Mouse (Mus musculus): ENCODE measurements around the gene Fbxo34.

The Fbxo34 gene

DNA sequence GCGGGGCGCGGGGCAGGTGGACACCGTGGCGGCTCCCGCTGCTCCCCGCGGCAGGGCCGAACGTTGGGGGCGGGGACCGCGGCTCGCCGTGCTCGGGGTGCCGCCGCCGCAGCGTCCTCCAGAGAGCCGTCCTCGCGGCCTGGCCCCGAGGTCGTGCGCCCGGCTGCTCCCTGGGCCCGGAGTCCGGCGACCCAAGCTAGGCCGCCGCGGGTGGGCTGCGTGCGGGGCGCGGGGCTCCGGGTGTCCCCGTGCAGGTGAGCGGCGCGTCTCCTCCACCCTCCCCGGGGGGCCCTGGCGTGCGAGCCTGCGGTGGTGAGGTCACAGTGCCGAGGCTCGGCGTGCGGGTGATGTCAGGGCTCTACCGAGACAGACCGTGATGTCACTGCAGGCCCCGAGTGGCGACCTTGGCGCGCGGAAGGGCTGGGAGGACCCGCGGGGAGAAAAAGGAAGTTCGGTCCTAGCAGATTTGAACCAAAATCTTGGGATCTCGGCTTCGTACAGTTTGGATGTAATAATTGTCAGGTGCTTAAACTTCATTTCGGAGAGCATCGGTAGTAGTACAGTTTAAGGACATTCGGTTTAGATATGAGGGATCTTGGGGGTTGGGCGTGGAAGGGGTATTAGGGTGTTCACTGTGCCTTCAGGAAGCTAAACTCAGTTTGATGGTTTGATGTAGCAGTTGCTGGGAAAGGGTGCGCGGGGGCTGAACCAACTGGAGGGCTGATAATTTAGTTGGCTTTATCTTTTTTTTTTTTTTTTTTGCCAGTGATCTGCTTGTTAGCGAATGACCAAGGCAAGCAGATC lies 22.7 kb downstream of the Fbxo34 start:
- peak; percentile 27 for DNase-seq (ENCODE audit: low read depth, low spot score)

DNA sequence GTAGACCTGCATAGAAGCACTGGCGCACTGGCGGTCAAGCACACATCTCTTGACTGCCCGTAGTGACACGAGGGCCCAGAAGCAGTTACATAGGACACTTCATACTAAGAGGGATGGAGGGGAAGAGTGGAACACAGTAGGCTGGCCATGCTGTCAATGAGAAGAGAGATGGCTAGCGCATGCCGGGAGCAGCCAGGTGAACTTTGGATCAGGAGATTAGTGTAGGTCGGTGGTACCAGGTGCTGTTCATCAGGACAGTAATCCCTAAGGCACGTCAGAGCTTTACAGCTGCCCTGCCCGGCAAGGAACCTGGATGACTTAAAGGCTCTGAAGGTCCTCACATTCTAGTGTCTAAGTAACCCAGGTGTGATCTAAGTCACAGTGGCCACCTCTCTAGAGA lies 23.7 kb downstream of the Fbxo34 start:
- DNase-seq (ENCODE audit: low read depth, low spot score), result no peak

DNA sequence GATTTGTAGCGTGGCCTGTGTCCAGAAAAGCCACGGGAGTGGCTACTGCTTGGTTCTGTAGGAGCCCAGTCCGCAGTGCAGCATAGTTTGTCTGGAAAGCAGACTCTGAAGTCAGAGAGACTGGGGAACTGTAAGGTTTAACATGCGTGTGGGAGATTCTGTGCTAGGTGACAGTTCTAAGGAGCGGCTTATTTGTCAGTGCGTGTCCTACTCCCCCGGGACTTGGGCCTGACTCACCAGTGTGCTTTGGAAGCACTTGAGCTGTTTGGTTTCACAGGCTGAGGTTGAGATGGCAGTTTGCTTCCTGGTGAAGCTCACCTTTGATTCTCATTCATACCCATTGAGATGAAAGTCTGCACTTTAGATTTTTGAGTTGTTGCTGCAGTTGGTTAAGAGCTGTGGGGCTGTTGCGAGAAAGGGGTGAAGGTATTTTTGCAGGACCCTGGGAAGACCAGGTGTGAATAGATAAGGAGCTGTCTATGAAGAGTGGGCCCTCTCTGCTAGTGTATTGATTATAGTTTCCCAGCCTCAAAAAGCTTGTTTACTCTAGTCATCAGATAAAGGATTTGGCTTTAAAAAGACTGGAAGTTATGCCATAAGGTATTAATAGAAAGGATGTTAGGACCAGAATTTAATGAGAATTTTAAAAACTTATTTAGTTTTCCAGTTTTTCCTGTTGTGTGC lies 24.5 kb downstream of the Fbxo34 start:
- DNase-seq (ENCODE audit: low read depth, low spot score), result peak; percentile 51

DNA sequence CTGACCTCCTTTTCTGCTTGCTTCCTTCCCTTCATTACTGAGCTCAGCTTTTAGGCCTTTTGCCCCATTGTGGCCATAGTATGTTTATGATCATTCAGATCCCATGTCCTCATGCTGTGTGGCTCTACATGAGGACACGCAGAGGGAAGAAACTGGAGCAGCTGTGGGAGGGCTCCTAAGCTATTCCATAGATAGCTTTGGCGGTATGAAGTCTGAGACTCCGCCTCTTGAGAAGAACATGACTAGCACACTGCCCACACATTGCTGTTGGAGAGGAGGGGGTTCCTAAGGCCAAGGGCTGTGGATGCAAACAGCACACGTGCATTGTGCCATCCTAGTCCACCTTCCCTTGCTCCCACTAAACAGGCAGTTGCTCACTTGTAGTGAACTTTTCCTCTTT lies 26.0 kb downstream of the Fbxo34 start:
- no peak for DNase-seq (ENCODE audit: low read depth, low spot score)

DNA sequence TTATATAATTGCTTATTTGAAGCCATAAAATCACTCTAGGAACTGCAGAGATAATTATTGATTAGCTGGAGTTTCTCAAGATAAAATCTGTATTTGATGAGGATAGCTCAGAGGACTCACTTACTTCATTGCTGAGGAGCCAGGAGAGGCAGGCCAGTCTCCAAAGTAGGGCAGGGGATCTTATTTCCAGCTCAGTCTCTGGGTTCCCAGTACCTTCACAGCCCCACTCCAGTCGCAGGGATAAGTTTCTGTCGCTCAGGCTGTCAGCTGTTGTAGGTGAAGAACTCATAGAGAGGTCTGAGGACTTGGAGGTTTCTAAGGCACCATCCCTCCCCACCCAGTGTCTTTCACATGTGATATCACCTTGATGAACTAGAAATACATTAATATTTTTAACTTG lies 27.5 kb downstream of the Fbxo34 start:
- no peak for DNase-seq (ENCODE audit: low read depth, low spot score)

DNA sequence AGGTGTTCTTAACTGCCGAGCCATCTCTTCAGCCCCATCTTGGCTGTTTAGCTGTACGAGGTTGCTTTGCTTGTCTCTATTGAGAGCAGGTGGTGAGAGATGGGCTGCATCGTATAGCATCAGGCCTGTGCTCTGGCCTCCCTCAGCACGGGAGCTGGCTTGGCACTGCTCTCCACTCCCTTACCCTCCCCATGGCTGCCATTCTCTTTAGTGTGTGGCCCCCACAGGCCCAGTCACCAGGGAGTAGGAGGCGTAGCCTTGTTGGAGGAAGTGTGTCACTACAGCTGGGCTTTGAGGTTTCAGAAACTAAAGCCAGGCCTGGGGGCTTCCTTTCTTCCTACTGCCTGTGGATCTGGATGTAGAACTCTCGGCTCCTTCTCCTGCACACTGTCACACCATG lies 32.0 kb downstream of the Fbxo34 start:
- no peak for DNase-seq (ENCODE audit: low read depth, low spot score)

DNA sequence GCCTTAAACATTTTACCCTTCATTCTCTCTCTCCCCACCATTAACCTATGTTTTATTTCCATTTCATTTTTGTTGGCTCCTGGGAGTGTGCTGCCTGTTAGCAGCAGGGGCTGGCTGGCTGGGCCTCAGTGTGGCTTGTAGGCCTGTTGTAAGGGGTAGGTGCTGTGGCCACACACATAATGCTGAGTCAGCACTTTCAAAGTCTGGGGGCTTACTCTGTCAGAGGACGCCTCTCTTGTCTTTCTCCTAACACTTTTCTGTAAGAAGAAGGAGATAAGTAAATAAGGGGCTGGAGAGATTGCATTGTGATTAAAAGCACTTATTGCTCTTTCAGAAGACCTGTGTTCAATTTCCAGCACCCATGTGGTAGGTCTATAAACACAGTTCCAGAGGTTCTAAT lies 32.9 kb downstream of the Fbxo34 start:
- DNase-seq (ENCODE audit: low read depth, low spot score), result no peak

DNA sequence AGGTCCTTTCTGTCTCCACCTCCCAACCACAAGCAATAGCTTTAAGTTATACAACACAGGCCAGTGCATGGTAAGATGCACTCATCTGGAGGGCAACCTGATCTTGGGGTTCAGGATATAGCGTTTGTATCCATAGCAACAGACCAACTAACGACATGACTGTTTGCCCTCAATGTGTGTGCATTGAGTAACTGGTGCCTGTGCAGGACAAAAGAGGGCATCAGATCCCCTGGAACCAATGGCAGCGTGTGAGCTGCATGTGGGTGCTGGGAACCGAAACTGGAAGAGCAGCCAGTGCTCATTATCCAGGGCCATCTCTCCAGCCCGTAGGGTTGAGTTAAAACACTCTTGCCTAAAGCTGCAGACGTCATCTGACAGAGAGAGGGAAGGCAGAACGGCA lies 38.5 kb downstream of the Fbxo34 start:
- DNase-seq (ENCODE audit: low read depth, low spot score), result no peak

DNA sequence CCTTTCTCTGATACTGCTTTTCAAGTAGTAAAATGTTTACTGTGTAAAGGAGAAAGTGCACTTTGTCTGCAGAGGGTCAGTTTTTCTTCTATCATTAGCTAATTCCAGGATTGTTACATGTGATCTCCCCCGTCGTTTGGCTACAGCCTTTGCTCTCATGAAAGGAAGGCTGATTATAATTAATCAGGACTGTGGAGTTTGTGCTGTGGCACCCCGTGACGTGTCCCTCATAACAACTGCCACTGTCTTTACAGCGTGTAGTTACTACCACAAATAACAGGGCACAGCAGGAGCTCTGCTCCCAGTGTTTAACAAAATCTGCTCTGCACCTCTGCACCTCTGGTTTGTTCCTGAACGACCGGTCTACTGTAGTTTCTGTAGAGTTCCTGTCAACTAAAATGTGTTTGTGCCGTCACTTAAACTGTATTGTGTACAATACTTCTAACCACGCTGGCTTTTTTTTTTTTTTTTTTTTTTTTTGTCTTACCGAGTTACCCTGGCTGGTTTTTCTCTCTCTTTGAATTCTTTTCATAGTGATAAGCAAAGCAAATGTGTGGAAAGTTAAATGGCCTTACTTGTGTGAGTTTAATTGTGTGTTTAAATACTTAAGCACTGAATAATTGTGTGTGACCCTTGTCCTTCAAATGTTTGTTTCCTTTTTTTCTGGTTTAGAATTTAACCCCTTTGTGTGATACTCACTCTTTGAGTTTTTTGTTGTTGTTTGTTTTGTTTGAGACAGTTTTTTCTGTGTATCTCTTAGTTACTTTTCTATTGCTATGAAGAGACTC lies 39.3 kb downstream of the Fbxo34 start:
- DNase-seq (ENCODE audit: low read depth, low spot score), result no peak

DNA sequence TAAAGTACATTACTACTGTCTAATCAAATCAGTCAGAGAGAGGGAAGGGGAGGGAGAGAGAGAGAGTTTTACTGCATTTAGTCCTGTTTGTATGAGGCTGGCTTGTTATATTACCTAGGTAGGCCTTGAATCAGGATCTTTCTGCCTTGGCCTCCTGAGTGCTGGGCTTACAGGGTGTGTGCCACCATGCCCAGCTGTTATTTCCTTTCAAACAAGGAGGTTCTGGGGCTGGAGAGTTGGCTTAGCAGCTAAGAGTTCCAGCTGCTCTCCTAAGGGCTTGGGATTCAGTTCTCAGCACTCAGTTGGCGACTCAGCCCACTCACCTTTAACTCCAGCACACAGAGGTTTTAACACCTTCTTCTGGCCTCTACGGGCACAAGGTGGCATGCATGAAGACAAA lies 40.5 kb downstream of the Fbxo34 start:
- DNase-seq (ENCODE audit: low read depth, low spot score), result no peak

DNA sequence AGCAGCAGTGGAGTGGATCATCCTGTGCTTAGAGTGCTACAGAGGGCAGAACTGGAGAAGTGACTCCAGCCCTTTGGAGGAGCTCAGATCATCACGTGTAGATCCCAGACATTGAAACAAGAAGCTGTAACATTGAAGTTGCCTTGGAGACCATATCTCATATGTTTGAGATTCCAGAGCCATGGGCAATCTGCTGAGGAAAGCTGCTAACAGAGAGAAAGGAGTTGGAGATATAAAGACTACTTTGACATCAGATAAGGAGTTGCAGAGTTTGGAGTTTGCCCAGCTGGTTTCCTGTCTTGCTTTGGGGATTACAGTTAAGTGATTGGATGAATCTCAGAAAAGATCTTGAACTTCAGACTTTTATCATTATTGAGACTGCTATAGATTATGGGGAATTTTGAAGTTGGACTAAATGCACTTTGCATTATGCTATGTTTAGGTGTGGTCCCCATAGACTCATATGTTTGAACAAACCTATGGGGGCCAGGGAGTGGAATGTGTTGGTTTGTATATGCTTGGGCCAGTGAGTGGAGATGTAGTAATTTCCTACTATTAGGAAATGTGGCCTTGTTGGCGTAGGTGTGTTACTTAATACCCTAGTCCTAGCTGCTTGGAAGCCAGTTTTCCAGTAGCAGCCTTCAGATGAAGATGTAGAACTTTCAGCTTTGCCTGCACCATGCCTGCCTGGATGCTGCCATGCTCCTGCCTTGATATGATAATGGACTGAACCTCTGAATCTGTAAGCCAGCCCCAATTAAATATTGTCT lies 43.6 kb downstream of the Fbxo34 start:
- no peak for DNase-seq (ENCODE audit: low read depth, low spot score)

DNA sequence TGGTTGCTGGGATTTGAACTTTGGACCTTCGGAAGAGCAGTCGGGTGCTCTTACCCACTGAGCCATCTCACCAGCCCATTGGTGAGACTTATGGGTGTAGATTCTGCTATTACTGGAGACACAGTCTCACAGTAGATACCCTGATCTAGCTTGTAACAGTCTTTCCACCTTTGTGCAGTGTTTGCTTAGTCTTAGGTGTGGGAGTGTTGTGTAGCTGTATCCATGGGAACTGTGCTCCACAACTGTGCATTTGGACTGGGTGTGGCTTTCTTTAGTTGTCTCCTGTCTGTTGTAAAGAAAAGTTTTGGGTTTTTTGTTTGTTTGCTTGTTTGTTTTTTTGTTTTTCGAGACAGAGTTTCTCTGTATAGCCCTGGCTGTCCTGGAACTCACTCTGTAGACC lies 45.7 kb downstream of the Fbxo34 start:
- DNase-seq (ENCODE audit: low read depth, low spot score), result no peak

DNA sequence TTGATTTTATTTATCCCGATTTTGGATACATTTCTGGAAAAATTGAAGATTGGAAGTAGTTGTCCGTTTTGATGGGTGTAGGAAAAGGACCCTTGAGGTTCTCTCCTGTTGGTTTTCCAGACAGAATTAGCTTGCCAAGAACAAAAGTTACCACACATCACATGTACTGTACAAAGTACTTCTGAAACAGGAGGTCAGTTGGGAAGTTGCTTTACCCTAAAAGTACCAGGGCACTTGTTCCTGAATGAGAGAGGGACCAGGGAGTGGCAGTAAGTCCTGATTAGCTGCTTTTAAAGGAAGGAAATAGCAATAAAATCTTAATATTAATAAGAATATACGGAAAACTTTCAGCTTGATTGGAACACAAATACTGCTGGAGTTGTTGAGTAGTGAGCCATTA lies 46.9 kb downstream of the Fbxo34 start:
- DNase-seq (ENCODE audit: low read depth, low spot score), result no peak

DNA sequence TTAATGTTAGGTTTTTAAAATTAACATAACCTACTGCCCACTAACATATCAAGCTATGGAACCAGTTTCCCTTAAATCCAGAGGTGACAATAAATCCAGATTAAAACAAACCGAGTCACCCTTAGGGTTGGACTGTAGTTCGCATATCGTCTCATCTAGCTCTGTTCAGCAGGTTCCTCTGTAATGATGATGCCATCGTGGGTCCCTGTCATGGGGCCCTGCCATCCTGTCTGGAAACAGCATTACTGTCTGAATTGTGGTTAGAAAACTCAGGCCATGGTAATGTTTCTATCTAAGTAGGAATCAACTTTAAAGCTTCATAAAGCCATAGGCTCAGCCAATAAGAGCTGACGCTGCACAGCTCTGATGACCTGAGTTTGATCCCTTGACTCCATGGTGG lies 48.4 kb downstream of the Fbxo34 start:
- no peak for DNase-seq (ENCODE audit: low read depth, low spot score)

DNA sequence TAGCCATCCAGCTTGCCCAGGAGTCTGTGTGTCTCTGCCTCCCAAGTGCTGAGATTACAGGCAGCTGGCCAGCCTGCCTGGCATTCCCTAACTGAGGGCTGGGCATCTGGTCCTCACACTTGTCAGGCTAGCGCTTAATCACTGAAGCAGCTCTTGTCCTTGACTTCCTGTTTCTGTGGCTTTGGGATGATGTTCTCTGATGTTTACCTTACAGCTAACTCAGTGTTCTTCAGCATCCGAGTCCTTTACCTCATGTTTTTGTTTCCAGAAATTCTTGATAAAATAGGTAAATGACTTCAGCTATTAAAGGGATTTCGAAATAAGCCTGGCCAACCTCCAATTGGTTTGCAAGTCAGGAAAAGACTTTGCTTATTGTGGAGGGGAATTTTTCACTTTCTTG lies 53.8 kb downstream of the Fbxo34 start:
- peak; percentile 12 for DNase-seq (ENCODE audit: low read depth, low spot score)

DNA sequence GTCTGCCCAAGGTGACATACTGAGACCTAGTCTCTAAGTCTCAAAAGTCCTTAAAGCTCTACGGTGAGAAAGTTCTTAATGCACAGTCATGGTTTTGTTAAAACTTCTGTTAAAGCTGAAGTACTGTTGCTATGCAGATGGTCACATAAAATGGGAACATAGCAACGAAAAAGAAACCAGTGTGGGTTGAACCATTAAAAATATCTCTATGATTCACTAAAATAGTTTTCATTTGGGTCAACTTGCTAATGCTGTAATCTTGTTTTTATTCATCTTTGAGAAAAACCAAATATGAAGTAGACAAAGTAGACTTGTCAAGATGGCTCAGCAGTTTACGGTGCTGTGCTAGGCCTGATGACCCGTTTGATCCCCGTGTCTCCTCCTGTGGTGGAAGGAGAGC lies 56.5 kb downstream of the Fbxo34 start:
- DNase-seq (ENCODE audit: low read depth, low spot score), result no peak

DNA sequence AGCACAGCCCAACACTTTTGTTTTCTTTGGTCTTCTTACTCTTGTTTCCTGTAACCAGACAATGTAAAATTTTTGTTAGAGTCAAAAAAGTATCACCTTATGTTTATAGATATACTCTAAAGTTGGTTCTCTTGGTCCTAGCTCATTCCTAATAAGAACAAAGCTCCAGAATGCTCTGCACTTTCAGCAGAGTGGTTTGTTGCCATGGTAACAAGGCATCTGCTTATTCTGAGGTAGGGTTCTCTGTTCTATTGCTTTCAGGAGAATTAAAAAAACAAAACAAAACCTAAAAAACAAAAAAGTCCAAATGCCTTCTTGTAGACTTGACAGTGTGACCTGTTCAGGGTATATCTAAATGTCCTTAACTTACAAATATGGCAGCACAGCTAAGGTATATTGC lies 57.8 kb downstream of the Fbxo34 start:
- DNase-seq (ENCODE audit: low read depth, low spot score), result no peak

DNA sequence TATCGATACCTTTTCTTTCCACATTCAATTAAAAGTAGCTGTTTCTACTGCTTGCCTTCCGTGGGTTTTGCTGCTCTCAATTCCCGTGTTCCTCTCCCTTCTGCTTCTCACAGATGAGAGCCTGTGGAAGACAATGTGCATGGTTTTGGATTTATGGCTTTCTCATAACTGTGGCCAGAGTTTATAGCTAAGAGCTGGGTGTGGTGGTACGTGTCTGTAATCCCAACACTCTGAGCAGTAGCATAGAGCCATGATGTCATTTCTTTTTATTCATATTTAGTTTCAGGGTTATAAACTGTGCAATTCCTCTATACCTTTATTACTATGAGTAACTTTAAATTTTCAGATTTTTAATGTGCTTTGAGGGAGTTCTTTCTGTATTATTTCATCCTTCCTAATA lies 60.0 kb downstream of the Fbxo34 start:
- DNase-seq (ENCODE audit: low read depth, low spot score), result no peak

DNA sequence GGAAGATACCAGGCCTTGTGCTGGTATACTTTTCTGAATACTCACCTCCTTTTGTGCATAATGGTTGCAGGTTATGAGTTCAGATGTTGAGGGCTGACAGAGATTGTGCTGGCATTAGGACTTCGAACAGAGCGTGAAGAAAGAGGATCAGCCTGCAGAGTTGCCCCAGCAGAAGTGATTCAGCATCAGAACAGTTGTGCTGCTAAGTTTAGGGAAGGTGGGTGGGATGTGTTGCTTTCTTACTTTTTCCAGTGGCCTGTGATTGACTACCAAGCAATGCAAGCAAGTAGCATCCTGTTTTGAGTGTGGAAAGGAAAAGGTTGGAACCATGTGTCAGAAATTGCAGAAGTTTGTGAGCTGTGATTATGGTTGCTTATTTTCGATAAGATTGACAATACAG lies 63.4 kb downstream of the Fbxo34 start:
- DNase-seq (ENCODE audit: low read depth, low spot score), result no peak

DNA sequence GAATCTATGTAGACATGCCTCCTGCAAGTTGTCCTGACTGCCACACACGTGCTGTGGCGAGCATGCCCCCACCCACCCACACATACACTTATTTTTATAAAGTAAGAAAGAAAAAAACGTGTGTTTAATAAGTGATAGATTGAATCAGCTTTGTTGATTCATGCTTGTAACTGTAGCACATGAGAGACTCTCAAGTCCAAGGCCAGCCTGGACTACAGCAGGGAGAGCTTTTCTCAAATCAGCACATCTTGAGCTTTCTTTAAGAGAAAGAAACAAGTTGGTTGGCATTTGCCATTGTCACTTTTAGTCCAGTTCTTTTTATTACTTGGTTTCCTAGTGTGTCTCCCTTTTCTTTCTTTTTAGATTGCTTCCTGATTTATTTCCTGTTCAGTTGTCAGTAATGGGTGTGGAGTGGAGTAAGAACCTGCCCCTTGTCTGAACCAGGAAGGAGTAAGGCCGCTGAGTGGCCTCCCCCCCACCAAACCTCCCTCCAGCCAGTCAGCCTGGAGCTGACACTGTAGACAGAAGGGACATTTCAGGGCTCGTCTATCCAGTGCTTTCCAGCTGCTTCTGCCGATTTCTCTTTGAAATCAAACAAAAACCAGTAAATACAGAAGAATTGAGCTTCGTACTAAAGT lies 64.7 kb downstream of the Fbxo34 start:
- DNase-seq (ENCODE audit: low read depth, low spot score), result no peak

DNA sequence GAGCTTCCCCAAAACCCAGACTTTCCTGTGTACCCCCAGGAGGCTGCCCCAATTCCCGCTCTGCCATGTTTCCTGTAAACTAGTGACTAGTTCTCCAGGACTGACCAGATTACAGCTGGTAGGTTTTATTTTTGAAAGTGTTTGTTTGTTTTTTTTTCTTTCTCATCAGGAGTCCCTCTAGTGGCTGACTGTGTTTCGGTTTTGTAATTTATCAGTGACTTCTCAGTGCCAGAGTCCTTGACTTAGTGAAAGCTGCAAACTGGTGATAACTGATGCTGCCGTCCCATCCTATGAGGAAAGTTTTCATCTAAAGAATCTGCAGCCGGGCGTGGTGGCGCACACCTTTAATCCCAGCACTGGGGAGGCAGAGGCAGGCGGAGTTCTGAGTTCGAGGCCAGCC lies 65.4 kb downstream of the Fbxo34 start:
- DNase-seq (ENCODE audit: low read depth, low spot score), result peak; percentile 33
